Mouse (Mus musculus) bone marrow macrophage, adult 2 months (primary cell): ENCODE results near the gene Orc2.

Source experiments
- CTCF ChIP-seq: IDR thresholded peaks from 2 replicates; pipeline ENCODE4 v1.5.1; 2012; ENCODE audit warnings: low read depth, mild to moderate bottlenecking, low read length, moderate library complexity
- POLR2A ChIP-seq: IDR thresholded peaks from 2 replicates; pipeline ENCODE4 v1.6.1; 2012; ENCODE audit warnings: mild to moderate bottlenecking, low read depth, low read length, borderline replicate concordance

DNA sequence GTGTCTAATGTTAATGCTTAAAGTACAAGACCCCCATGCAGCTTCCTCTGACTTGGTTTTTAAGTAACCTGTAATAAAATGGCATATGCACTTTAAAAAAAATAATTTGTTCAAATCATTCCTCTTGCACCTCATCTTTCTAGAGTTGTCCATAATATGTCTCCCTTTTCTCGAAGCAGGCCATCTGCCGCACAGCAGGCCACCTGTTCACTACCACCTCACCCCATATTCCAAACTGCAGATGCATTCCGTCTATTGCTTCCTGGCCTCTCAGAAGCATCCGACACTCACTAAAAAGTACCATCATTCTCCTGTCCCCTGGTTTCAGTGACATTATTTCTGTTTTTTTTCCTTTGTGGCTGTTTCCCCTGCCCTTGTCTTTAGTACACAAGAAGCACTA, 39.3 kb downstream of the Orc2 start:
- no peak for TF ChIP-seq POLR2A
- TF ChIP-seq CTCF = no peak
